Mouse (Mus musculus) kidney, postnatal 0 days (tissue): ENCODE results near the gene Nploc4. TPM values are rescaled to one million over a fixed set of nuclear protein-coding genes. Genes with fewer than 3 reads are reported as not detected.

Source experiments
- ATAC-seq: fragments of 200-750 bp; cut with Nextera tagmentation; replicated peaks from 2 replicates; pipeline ENCODE4 v1.8.0; 2017; ENCODE audit warnings: low read depth, moderate number of reproducible peaks, moderate TSS enrichment, moderate library complexity; ENCODE audit not compliant: low FRiP score
- DNase-seq: peaks from one replicate; pipeline ENCODE4 v3.0.0-alpha.2; 2016; ENCODE audit warnings: low spot score
- H3K27ac ChIP-seq: fragments of 300-500 bp; sonication (generic); 2 replicates; pipeline ENCODE4 v1.5.1; 2014; ENCODE audit warnings: mild to moderate bottlenecking
- H3K27me3 ChIP-seq: fragments of 300-500 bp; sonication (generic); 2 replicates; pipeline ENCODE4 v1.6.1; 2014; ENCODE audit warnings: low read length, mixed read lengths; ENCODE audit not compliant: insufficient read depth
- H3K36me3 ChIP-seq: fragments of 300-500 bp; sonication (generic); 2 replicates; pipeline ENCODE4 v1.6.1; 2014; ENCODE audit warnings: low read length, mixed read lengths; ENCODE audit not compliant: insufficient read depth
- H3K4me1 ChIP-seq: fragments of 300-500 bp; sonication (generic); replicated peaks from 2 replicates; pipeline ENCODE4 v1.6.1; 2014; ENCODE audit warnings: antibody characterized with exemption, low read length, mixed read lengths; ENCODE audit not compliant: insufficient read depth
- H3K4me2 ChIP-seq: fragments of 300-500 bp; sonication (generic); 2 replicates; pipeline ENCODE4 v1.6.1; 2014; ENCODE audit warnings: mild to moderate bottlenecking, low read length, moderate library complexity, mixed read lengths
- H3K4me3 ChIP-seq: fragments of 300-500 bp; sonication (generic); replicated peaks from 2 replicates; pipeline ENCODE4 v1.5.1; 2014; ENCODE audit warnings: low read depth, low read length
- H3K9ac ChIP-seq: fragments of 300-500 bp; sonication (generic); 2 replicates; pipeline ENCODE4 v1.6.1; 2014; ENCODE audit warnings: low read depth, low read length
- H3K9me3 ChIP-seq: fragments of 300-500 bp; sonication (generic); replicated peaks from 2 replicates; pipeline ENCODE4 v1.6.1; 2016; ENCODE audit warnings: low read length, inconsistent platforms, mixed read lengths
- CTCF ChIP-seq: IDR thresholded peaks from 2 replicates; pipeline ENCODE4 v1.5.1; 2016; ENCODE audit warnings: antibody characterized with exemption, low read depth, mild to moderate bottlenecking, moderate library complexity
- WGBS: fragments of 180-500 bp; shearing (Covaris S2); extraction: QIAGEN DNeasy Blood & Tissue Kit; methylation state at CpG from one replicate; pipeline ENCODE4 v1.1.7; 2014; 5-methylcytosine and 5-hydroxymethylcytosine counted together
- polyA plus RNA-seq: library from polyadenylated mRNA; unstranded; fragments of >200 nt; fragmentation: Nextera tagmentation; extraction: Ambion mirVana; gene quantifications from 2 replicates; pipeline ENCODE4 v1.2.1, GENCODE M21; 2015

Gene Nploc4
- polyA plus RNA-seq, 1 experiment from 2014 or later = 23.3 TPM

DNA sequence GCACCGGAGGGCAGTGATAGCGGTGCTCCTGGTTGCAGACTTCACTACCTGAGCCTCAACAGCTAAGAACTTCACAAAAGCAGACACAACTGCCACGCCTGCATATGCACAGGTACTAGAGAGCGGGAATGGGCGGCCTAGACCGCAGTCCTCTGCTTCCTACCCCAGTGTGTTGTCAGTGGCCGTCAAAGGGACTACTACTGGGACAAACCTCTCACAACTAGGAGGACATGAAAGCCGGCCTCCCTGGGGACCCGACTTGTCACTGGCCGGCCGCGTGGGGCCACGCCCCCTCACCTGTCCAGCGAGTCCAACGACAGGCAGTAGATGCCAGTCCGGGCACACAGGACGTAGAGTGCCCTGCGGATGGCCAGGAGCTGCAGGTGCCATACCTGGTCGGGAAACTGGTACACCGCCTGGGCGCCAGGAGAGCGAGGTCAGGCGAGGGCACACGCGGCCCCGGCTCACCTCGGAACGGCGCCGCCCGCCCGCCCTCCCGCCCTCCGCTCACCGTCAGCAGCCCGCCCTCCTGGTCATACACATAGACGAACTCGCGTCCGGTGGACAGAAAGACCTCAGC lies 59.4 kb downstream of the Nploc4 start:
- H3K27me3 ChIP-seq = no peaks in the 10 kb centered on the region
- no peaks in the 10 kb centered on the region for H3K9me3 ChIP-seq
- WGBS = 4% methylated on average over 26 of the region's 40 CpGs
- H3K27ac ChIP-seq = peak overlapping the region; percentile 42; the same call in 1 of the 2 replicates
- H3K4me2 ChIP-seq = peak overlapping the region; percentile 96
- DNase-seq (peak; percentile 46), ATAC-seq (peak; percentile 22)
- peak overlapping the region; percentile 74 for H3K4me3 ChIP-seq
- no peak for TF ChIP-seq CTCF
- peak overlapping the region; percentile 72 for H3K9ac ChIP-seq
- H3K4me1 ChIP-seq = peaks cover 10% of the 10 kb centered on the region
- peaks cover 58% of the 10 kb centered on the region for H3K36me3 ChIP-seq

DNA sequence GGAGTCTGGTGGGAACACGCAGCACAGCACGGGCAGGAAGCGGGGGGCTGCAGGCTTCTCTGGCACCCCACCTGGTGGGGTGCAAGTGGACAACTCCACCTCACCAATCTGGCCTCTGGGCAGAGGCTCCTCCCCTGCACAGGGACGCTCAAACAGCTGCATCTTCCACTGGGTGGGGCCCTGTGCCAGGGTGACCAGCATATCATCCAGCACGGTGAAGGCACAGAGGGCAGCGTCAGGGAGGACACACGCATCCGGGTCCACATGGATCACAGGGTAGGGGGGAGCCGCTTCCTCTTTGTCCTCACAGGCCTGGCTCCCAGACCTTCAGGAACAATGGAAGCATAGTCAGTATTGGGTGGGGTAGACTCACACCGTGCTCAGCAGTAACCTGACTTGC lies 60.2 kb downstream of the Nploc4 start:
- 63% methylated on average over 10 of the region's 10 CpGs for WGBS
- H3K27me3 ChIP-seq = no peaks in the 10 kb centered on the region
- H3K9me3 ChIP-seq = no peaks in the 10 kb centered on the region
- DNase-seq (no peak), ATAC-seq (no peak)
- peak overlapping the region; percentile 96 for H3K4me2 ChIP-seq
- H3K36me3 ChIP-seq = peaks cover 58% of the 10 kb centered on the region
- H3K4me1 ChIP-seq = peaks cover 10% of the 10 kb centered on the region
- H3K9ac ChIP-seq = peak overlapping the region; percentile 72; the same call in 1 of the 2 replicates
- no peak overlapping the region for H3K27ac ChIP-seq
- peak overlapping the region; percentile 74; the same call in 1 of the 2 replicates for H3K4me3 ChIP-seq
- no peak for TF ChIP-seq CTCF

DNA sequence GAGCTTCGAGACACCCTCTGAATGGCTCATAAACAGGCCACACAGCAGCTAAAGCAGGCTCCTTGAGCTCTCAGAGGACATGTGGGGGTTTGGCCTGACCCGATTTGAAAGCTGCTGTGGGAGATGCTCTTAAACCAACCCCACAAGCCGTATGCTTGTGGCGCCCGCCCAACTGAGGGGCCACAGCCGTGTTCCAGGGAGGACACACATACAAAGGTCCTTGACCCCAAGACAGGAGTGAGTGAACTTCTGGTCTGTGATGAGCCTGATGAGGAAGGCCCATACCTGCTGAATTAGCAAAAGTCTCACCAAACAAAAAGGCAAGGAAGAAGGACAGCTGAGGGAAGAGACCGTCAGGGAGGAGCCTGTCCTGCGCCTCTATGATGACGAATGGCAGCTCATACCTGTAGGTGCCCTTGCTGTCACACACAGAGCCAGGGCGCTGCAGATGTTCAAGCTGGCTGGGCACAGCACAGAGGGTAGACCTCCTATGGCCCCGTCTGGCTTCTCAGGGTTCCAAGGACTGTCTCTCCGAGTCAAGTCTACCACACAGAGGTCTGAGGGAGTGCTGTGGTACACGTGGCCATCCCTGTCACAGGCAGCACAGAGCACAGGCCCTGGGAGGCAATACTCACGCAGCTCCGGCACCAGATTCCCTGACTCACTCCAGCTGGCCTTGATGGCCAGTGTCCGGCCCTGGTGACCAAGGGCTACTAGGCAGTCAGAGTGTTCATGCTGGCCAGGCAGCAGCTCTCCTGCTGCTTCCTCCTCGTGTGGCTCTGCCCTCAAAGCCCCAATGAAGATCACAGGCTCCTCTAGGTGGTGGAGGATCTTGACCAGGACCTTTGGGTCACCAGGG lies 61.0 kb downstream of the Nploc4 start:
- no peaks in the 10 kb centered on the region for H3K27me3 ChIP-seq
- ATAC-seq = no peak
- 82% methylated on average over 17 of the region's 17 CpGs for WGBS
- H3K9ac ChIP-seq = 0 out of 2 replicates have a peak overlapping the region, but pooled peaks have one; percentile 72
- TF ChIP-seq CTCF = no peak
- H3K4me1 ChIP-seq = peaks cover 10% of the 10 kb centered on the region
- no peak overlapping the region for H3K4me2 ChIP-seq
- H3K4me3 ChIP-seq = no peak overlapping the region
- no peak for DNase-seq
- H3K9me3 ChIP-seq = no peaks in the 10 kb centered on the region
- no peak overlapping the region for H3K27ac ChIP-seq
- H3K36me3 ChIP-seq = peaks cover 56% of the 10 kb centered on the region

DNA sequence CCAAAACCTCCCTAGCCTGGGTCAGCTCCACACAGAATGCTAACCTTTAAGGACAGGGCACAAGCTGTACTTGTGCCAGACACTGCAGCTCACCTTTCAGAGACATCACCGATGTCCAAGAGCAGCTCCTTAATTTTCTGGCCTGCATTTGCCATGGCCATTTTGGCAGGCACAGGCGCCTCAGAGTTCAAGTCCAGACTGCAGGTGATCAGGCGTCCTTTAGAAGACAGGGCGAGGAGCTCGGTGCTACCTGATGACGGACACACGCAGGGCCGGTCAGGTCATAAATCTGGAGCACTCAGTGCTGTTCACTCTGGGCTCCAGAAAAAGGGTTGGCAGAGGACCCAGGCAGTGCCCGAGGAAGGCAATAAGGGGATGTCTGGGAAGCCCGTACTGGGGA lies 62.2 kb downstream of the Nploc4 start:
- ATAC-seq = no peak
- TF ChIP-seq CTCF = no peak

DNA sequence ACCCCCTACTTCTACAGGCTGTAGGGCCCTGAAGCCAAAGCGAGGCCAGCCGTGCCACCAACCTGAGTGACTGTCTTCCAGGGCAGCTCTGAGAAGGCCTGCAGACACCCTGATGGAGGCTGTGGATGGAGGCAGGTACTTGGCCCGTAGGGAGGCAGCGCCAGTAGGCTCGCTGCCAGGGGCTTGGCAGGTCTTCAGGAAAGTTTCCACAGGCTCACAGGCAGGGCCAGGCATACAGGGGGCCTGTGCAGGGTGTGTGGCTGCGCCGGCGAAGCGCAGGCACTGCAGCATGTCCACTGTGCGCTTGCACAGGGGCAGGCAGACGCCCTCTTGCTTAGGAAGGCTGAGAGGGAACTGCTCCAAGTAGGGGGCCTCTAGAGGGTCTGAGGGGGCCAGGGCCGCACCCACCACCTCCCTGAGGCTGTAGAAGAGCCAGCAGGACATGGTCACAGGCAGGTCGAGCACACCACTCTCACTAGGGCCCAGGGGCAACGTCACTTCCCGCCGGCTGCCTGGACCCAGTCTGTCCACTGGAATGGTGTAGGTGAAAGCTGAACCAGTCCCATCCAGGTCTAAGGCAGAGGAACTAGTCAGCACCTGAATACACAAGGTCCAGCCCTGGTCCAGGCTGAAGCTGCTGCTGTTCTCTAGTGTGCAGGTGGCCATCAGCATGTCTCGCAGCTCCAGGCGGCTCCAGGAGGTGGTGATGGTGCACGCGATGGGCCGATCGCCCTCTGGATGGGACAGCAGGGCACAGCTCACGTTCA lies 63.5 kb downstream of the Nploc4 start:
- no peak overlapping the region for H3K27ac ChIP-seq
- no peaks in the 10 kb centered on the region for H3K27me3 ChIP-seq
- TF ChIP-seq CTCF = no peak
- peaks cover 57% of the 10 kb centered on the region for H3K36me3 ChIP-seq
- H3K9ac ChIP-seq = no peak overlapping the region
- no peak overlapping the region for H3K4me3 ChIP-seq
- DNase-seq (no peak), ATAC-seq (no peak)
- WGBS = 88% methylated on average over 23 of the region's 23 CpGs
- H3K4me1 ChIP-seq = peaks cover 7% of the 10 kb centered on the region
- H3K9me3 ChIP-seq = no peaks in the 10 kb centered on the region
- H3K4me2 ChIP-seq = no peak overlapping the region

More for the DNA sequence above, 62.2 kb downstream of the Nploc4 start:
- Histone ChIP-seq H3K36me3 (peaks cover 53% of the 10 kb centered on the region), H3K9me3 (no peaks in the 10 kb centered on the region), H3K27me3 (no peaks in the 10 kb centered on the region), H3K9ac (no peak overlapping the region), H3K27ac (no peak overlapping the region), H3K4me3 (no peak overlapping the region), H3K4me2 (no peak overlapping the region), H3K4me1 (peaks cover 10% of the 10 kb centered on the region)
- DNase-seq = no peak
- WGBS = 91% methylated on average over 10 of the region's 10 CpGs

DNA sequence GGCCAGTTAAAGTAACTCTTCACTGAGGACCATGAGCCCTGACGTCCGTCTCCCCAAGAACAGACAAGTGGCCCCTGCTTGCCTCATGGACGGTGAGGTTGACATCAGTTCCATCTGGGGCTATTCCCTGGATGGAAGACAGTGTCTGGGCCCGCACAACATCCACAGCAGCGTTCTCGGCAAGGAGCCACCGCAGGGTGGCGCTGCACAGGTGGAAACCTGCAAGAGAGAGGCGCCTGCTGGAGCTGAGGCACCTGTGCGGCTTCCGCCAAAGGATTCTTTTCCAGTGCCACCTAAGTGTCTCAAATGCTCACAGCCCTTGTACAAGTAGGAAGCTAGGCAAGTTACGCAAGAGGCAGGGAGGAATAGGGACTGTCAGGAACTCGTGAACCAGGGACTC lies 64.5 kb downstream of the Nploc4 start:
- no peaks in the 10 kb centered on the region for H3K9me3 ChIP-seq
- H3K27me3 ChIP-seq = no peaks in the 10 kb centered on the region
- TF ChIP-seq CTCF = peak; percentile 40
- H3K4me2 ChIP-seq = no peak overlapping the region
- no peak for DNase-seq
- no peak overlapping the region for H3K27ac ChIP-seq
- 64% methylated on average over 13 of the region's 13 CpGs for WGBS
- peaks cover 5% of the 10 kb centered on the region; the same call in 1 of the 2 replicates for H3K4me1 ChIP-seq
- H3K9ac ChIP-seq = no peak overlapping the region
- H3K36me3 ChIP-seq = peaks cover 58% of the 10 kb centered on the region
- no peak overlapping the region for H3K4me3 ChIP-seq
- ATAC-seq = no peak
